Mouse (Mus musculus): ENCODE measurements around the gene Fbxo42.

The Fbxo42 gene

DNA sequence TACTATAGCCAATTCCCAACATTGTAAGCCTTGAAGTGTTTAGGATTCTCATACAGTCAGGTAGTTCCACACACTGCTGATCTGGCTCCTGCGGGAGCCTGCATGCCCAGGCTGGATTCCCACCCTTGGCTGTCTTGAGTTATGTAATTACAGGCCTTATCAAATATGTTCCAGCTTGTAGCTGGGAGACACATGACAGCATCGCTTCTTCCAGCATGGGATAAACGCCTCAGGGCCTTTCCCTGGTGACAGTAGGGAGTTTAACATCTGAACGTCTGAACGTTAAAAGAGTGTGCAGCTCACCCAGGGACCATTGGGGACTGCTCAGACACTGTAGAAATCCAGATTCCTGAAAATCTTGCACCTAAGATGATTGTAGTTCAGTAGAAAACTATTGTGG, 28.1 kb downstream of the Fbxo42 start:
- DNase-seq (ENCODE audit: low spot score in 2 of 2) = no peak

DNA sequence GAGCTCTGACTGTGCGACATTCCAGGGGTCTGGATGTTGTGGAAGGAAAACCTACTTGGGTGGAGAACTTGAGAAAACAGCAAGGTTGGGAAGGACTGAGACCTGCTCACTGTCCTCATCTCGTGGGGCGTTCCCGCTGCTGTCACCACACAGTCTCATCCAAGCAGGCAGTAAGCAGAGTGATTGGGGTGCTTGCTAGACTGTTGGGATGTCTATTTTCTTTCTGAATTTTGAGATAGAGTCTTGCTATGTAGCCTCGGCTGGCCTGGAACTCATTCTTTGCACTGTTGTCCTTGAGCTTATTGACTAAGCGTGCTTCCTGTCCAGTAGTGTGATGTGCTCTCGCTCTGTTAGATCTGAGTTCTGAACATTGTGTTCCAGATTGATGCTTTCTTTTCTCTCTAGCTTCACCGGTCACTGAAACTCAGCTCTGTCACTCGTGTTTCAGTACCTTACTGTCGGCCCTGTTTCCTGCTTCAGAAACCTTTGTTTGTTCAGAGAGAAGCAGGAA, 28.7 kb downstream of the Fbxo42 start:
- no peak for DNase-seq (ENCODE audit: low spot score in 2 of 2)

- no peak for DNase-seq (ENCODE audit: low spot score in 2 of 2)
Observed at GRCm38 (mm10) chr4:141178500-141178899, 30.8 kb downstream of the Fbxo42 start.

GRCm38 (mm10) chr4:141180831-141181230, 33.1 kb downstream of the Fbxo42 start:
- DNase-seq (ENCODE audit: low spot score in 2 of 2) = no peak

GRCm38 (mm10) chr4:141181981-141182380, 34.3 kb downstream of the Fbxo42 start:
- DNase-seq (ENCODE audit: low spot score in 2 of 2) = no peak

GRCm38 (mm10) chr4:141183932-141184331, 36.2 kb downstream of the Fbxo42 start:
- DNase-seq (ENCODE audit: low spot score in 2 of 2) = no peak

DNA sequence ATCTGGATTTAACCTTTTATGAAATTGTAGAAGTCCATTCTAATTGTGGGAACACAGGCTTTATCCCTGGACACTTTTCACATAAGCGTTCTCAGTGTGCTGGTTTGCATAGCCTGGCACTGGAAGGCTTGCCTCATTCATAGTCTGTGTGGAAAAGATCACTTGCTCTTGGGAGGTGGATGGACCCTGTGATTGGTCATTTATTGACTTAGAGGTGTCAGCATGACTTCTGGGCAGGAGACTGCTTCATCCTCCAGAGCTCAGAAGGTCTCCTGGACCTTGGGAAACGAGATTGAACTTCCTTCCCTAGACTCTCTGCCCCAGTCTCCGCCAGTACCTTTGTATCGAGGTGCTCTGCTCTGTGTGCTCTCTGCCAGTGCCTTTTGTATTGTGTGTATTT, 36.7 kb downstream of the Fbxo42 start:
- DNase-seq (ENCODE audit: low spot score in 2 of 2) = no peak

GRCm38 (mm10) chr4:141186923-141187836, 39.5 kb downstream of the Fbxo42 start:
- DNase-seq (ENCODE audit: low spot score in 2 of 2) = no peak

GRCm38 (mm10) chr4:141191294-141191693, 43.6 kb downstream of the Fbxo42 start:
- no peak for DNase-seq (ENCODE audit: low spot score in 2 of 2)

DNA sequence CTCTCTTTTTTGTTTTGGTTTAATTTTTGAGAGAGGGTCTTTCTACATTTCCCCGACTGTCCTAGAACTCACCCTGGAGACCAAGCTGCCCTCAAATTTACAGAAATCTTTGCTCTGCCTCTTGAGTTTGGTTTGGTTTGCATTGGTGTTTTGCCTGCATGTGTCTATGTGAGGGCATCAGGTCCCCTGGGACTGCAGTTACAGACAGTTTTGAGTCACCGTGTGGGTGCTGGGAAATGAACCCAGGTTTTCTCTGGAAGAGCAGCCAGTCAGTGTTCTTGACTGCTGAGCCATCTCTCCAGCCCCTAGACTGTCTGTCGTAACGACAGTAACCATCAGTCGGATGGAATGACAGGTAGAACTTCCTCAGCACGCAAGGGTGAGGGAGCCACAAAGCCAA, 46.8 kb downstream of the Fbxo42 start:
- DNase-seq (ENCODE audit: low spot score in 2 of 2) = no peak

DNA sequence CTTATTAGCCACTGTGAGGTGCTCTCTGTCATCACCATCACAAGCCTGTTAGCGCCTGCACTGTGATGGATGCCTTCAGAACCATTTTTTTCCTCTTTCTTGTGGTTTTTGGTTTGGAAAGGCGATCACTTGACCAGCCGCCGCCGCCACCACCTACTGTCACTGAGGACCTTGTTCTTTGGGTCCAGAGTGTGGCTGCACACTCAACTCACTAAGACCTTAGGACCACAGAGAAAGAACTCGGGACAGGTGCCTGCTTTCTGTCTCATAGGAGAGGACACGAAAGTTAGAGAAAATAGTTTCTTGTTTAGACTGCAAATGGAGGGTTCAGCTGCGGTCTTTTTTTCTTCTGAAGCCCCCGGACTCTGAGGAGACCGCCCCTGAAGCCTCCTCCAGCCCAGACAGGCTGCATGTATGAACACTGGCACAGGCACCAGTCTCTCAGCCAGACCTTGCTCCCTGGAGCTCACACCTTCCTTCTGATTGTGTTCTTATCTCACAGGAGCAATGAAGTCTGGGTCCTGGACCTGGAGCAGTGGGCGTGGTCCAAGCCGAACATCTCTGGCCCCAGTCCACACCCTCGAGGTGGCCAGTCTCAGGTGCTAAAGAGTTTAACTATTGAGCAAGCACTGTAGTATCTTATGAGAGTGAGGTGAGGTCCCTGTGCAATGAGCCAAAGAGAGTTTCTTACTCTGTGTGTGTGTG, 49.4 kb downstream of the Fbxo42 start:
- no peak for DNase-seq (ENCODE audit: low spot score in 2 of 2)

GRCm38 (mm10) chr4:141197686-141198035, 49.9 kb downstream of the Fbxo42 start:
- DNase-seq (ENCODE audit: low spot score in 2 of 2) = no peak

DNA sequence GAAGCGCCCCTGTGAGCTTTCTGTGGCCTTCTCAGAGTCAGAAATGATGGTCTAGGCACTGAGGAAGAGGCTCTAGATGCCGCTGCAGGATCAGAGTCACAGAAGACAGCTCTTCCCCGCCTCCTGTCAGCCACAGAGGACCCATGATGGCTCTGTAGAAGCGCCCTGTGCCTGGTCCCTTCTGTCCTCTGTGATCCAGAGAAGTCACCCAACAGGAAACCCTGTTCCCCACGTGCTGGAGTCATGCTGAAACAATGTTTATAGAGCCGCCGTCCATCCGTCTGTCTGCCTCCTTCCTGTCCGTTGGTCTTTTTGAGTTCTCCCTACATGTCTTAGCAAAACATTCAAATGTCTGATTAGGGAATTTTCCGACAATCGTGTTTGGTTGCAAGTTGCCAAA, 53.2 kb downstream of the Fbxo42 start:
- no peak for DNase-seq (ENCODE audit: low spot score in 2 of 2)

GRCm38 (mm10) chr4:141202192-141202591, 54.5 kb downstream of the Fbxo42 start:
- no peak for DNase-seq (ENCODE audit: low spot score in 2 of 2)

DNA sequence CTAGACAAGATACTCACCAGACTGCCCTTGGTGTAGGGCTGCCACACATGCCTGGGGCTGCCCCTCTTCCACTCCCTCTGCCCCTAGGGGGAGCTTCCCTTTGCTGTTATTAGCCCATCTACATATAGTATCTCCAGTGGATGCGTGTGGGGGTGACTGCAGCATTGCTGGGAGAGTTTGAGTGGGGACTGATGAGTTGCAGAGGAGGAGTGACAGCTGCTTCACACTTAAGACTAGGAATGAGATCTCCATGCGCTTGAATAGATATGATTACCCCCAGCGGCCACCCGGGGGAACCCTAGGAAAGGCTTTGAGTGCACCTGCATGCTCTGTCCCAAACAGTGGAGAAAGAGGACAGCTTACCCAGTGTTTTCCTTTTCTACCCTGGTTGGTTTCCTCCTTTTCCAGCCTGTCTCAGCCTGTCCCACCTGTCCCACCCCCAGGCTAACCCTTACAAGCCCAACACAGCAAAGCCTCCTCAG, 56.9 kb downstream of the Fbxo42 start:
- DNase-seq (ENCODE audit: low spot score in 2 of 2) = peak in 1 of 2 experiments; percentile 26

- DNase-seq (ENCODE audit: low spot score in 2 of 2) = no peak
Observed at GRCm38 (mm10) chr4:141207081-141207480, 59.4 kb downstream of the Fbxo42 start.

- DNase-seq (ENCODE audit: low spot score in 2 of 2) = no peak
Observed at GRCm38 (mm10) chr4:141210524-141211219, 63.0 kb downstream of the Fbxo42 start.

DNA sequence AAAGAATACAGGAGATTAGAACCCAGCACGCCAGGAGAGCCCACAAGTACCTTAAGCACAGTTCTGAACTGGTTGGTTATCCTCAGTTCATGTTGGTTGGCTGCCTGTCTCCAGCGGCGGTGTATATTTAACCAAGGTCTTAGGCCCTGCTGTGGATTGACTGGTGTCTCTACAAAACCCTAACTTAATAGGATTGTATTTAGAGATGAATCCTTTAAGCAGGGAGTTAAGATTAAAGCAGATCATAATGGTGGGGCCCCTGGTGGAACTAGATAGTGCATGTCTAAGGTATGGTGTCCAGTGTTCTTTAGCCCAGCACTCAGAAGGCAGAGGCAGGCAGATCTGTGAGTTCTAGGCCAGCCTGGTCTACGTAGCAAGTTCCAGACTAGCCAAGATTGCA, 63.9 kb downstream of the Fbxo42 start:
- no peak for DNase-seq (ENCODE audit: low spot score in 2 of 2)

DNA sequence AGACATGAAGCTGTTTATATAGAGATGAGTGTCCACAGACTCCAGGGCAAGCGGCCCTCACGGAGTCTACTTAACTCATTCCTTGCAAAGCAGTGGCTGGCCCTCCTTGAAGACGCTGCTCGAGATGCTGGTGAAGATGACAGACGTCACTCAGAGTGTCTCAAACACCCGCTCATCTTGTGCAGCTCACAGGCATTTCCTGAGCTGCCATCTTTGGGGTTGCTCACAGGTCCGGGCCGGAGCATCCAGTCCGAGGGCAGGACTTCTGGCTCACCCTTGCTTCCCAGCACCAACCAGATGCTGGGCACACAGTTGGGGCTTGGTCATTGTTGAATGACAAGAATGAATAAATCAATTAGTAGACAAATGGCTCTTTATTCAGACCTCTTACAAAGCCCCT, 65.2 kb downstream of the Fbxo42 start:
- no peak for DNase-seq (ENCODE audit: low spot score in 2 of 2)

DNA sequence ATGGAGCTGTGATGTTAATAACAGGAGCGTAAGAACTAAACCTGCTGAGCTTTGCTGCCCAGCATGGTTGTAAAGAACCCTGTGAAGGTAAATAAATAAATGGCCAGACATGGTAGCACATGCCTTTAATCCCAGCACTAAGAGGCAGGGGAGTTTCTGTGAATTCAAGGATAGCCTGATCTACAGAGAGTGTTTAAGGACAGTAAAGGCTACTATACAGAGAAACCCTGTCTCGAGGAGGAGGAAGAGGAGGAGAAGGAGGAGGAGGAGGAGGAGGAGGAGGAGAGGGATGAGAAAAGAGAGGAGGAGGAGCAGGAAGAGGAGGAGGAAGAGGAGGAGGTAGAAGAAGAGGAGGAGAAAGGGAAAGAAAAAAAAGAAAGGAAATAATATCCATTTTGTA, 65.6 kb downstream of the Fbxo42 start:
- no peak for DNase-seq (ENCODE audit: low spot score in 2 of 2)

DNA sequence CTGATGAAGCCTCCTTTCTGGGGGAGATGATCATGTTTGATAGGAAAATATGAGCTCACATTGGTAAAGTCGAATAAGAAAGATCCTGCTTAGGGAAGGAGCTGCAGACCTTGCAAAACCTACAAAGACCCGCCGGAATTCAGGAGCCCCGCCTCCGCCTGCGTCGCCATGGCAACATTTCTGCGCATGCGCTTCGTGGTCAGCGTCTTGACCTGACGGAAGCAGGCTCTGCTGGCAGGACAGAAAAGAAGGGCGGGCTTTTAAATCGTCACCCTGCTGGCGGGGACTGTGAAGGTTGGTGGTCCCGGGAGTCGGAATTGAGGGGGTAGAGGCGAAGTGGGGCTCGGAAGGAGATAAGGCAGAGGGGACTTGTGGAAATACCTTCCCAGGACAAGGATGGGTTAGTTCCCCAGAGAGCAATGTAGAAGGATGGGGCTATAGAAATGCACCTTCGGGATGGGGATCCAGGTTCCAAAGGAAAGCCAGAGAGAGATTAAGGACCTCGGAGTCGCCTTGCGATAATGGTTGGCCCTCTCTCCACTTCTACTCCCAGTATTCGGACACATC, 66.1 kb downstream of the Fbxo42 start, which contains the start of gene Rsg1:
Gene Rsg1 (plus strand): TSS at position 187 of the 567 bp plus-strand sequence.
- DNase-seq (ENCODE audit: low spot score in 2 of 2) = peak; percentile 88 to 92
